Mouse (Mus musculus): ENCODE data around the gene Gm43951. TPM values are rescaled to one million over a fixed set of nuclear protein-coding genes. Genes with fewer than 3 reads are reported as not detected.

Gm43951 gene
- total and polyA plus RNA-seq, 3 experiments: 1.5 to 2.0 TPM; not detected in 1

- Histone ChIP-seq H3K36me3 (ENCODE audit: control insufficient read depth in 1 of 2, insufficient read depth in 2 of 2, low read length in 2 of 2) (no peaks in the 10 kb centered on the region), H3K27ac (ENCODE audit: control insufficient read depth, low read depth, low read length) (no peak overlapping the region), H3K9ac (ENCODE audit: control insufficient read depth, low read depth, low read length, poor library complexity, severe bottlenecking) (no peak overlapping the region), H3K9me3 (replicated peaks; ENCODE audit: insufficient read depth, low read length) (no peaks in the 10 kb centered on the region), H3K79me2 (ENCODE audit: control insufficient read depth, insufficient read depth, low read length, poor library complexity) (no peaks in the 10 kb centered on the region), H3K4me1 (ENCODE audit: control insufficient read depth in 1 of 2, insufficient read depth in 2 of 2, low read length in 2 of 2) (no peaks in the 10 kb centered on the region), H3K4me3 (ENCODE audit: control insufficient read depth in 1 of 2, insufficient read depth in 1 of 2, low read depth in 2 of 2, low read length in 2 of 2) (no peak overlapping the region), H3K27me3 (ENCODE audit: control insufficient read depth in 1 of 2, insufficient read depth in 2 of 2, low read length in 2 of 2) (peaks cover 4 to 12% of the 10 kb centered on the region in 2 experiments)
- TF ChIP-seq KAT2A (conservative IDR thresholded peaks at IDR 0.05; ENCODE audit: low read depth, low read length) (no peak), GATA1 (IDR thresholded peaks at IDR 0.05; ENCODE audit: low read depth, low read length) (no peak), POLR2A (IDR thresholded peaks at IDR 0.05; ENCODE audit: control insufficient read depth in 1 of 2, insufficient read depth in 1 of 2, low read depth in 1 of 2, low read length in 2 of 2, poor library complexity in 1 of 2) (no peak), RCOR1 (IDR thresholded peaks at IDR 0.05; ENCODE audit: low read depth, low read length) (no peak), MAFK (IDR thresholded peaks at IDR 0.05; ENCODE audit: borderline replicate concordance, low read depth, low read length) (no peak), MXI1 (IDR thresholded peaks at IDR 0.05; ENCODE audit: low read depth, low read length) (no peak), ELF1 (IDR thresholded peaks at IDR 0.05; ENCODE audit: low read depth, low read length) (no peak), CHD2 (IDR thresholded peaks at IDR 0.05; ENCODE audit: low read length) (no peak), POLR2AphosphoS5 (IDR thresholded peaks at IDR 0.05; ENCODE audit: borderline replicate concordance, low read depth, low read length) (no peak), ETS1 (IDR thresholded peaks at IDR 0.05; ENCODE audit: low read depth, low read length) (no peak), ZMIZ1 (IDR thresholded peaks at IDR 0.05; ENCODE audit: low read depth, low read length) (no peak), CHD1 (IDR thresholded peaks at IDR 0.05; ENCODE audit: low read depth, low read length) (no peak), EP300 (IDR thresholded peaks at IDR 0.05; ENCODE audit: low read depth in 1 of 2, low read length in 2 of 2) (no peak), NRF1 (IDR thresholded peaks at IDR 0.05; ENCODE audit: insufficient read depth, low read depth, low read length, poor library complexity, severe bottlenecking) (no peak), ZKSCAN1 (IDR thresholded peaks at IDR 0.05; ENCODE audit: low read depth, low read length) (no peak), USF1 (IDR thresholded peaks at IDR 0.05; ENCODE audit: low read depth, low read length) (no peak), ZC3H11A (IDR thresholded peaks at IDR 0.05; ENCODE audit: low read depth, low read length) (no peak), MAZ (IDR thresholded peaks at IDR 0.05; ENCODE audit: low read depth, low read length) (no peak), TAL1 (IDR thresholded peaks at IDR 0.05; ENCODE audit: low read length) (no peak), CTCF (IDR thresholded peaks at IDR 0.05 in 2 of 3, conservative IDR thresholded peaks at IDR 0.05 in 1 of 3; ENCODE audit: control insufficient read depth in 1 of 3, insufficient read depth in 1 of 3, low read depth in 2 of 3, low read length in 3 of 3, poor library complexity in 1 of 3, severe bottlenecking in 1 of 3) (no peak)
- no peak for DNase-seq (ENCODE audit: low read depth, low spot score)
These were observed 49.8 kb upstream of the Gm43951 start for GRCm38 (mm10) chr11:72256441-72256840.

- Histone ChIP-seq H3K9me3 (replicated peaks; ENCODE audit: insufficient read depth, low read length) (no peaks in the 10 kb centered on the region), H3K9ac (ENCODE audit: control insufficient read depth, low read depth, low read length, poor library complexity, severe bottlenecking) (no peak overlapping the region), H3K36me3 (ENCODE audit: control insufficient read depth in 1 of 2, insufficient read depth in 2 of 2, low read length in 2 of 2) (no peaks in the 10 kb centered on the region), H3K4me1 (ENCODE audit: control insufficient read depth in 1 of 2, insufficient read depth in 2 of 2, low read length in 2 of 2) (no peaks in the 10 kb centered on the region), H3K4me3 (ENCODE audit: control insufficient read depth in 1 of 2, insufficient read depth in 1 of 2, low read depth in 2 of 2, low read length in 2 of 2) (no peak overlapping the region), H3K79me2 (ENCODE audit: control insufficient read depth, insufficient read depth, low read length, poor library complexity) (no peaks in the 10 kb centered on the region), H3K27me3 (ENCODE audit: control insufficient read depth in 1 of 2, insufficient read depth in 2 of 2, low read length in 2 of 2) (peaks cover 8 to 13% of the 10 kb centered on the region in 2 experiments), H3K27ac (ENCODE audit: control insufficient read depth, low read depth, low read length) (no peak overlapping the region)
- TF ChIP-seq CHD1 (IDR thresholded peaks at IDR 0.05; ENCODE audit: low read depth, low read length) (no peak), SIN3A (IDR thresholded peaks at IDR 0.05; ENCODE audit: low read length) (no peak), POLR2AphosphoS2 (IDR thresholded peaks at IDR 0.05; ENCODE audit: low read length) (no peak), ZNF384 (IDR thresholded peaks at IDR 0.05; ENCODE audit: low read depth, low read length) (no peak), RCOR1 (IDR thresholded peaks at IDR 0.05; ENCODE audit: low read depth, low read length) (no peak), CTCF (IDR thresholded peaks at IDR 0.05 in 2 of 3, conservative IDR thresholded peaks at IDR 0.05 in 1 of 3; ENCODE audit: control insufficient read depth in 1 of 3, insufficient read depth in 1 of 3, low read depth in 2 of 3, low read length in 3 of 3, poor library complexity in 1 of 3, severe bottlenecking in 1 of 3) (no peak)
- no peak for DNase-seq (ENCODE audit: low read depth, low spot score)
These were observed 49.0 kb upstream of the Gm43951 start for GRCm38 (mm10) chr11:72255629-72256028.

Data from MEL (cell line).